Mouse (Mus musculus) urinary bladder, postnatal 10 days (tissue): Measurements from ENCODE around the gene Strn.

Source experiments
- DNase-seq: peaks from one replicate; pipeline ENCODE4 v3.0.0; 2022; ENCODE audit warnings: low spot score

The Strn gene

GRCm38 (mm10) chr17:78618164-78618693 is 118.8 kb downstream of the Strn start:
- DNase-seq: no peak

GRCm38 (mm10) chr17:78615096-78615495 is 121.9 kb downstream of the Strn start:
- DNase-seq: no peak

- no peak for DNase-seq
These were observed 122.5 kb downstream of the Strn start for GRCm38 (mm10) chr17:78614481-78614880.

- DNase-seq: no peak
These were observed 125.9 kb downstream of the Strn start for GRCm38 (mm10) chr17:78611117-78611516.

GRCm38 (mm10) chr17:78609191-78609855 is 127.7 kb downstream of the Strn start:
- no peak for DNase-seq

GRCm38 (mm10) chr17:78608716-78609115 is 128.3 kb downstream of the Strn start:
- no peak for DNase-seq

- DNase-seq: no peak
These were observed 128.8 kb downstream of the Strn start for GRCm38 (mm10) chr17:78608135-78608670.

GRCm38 (mm10) chr17:78604431-78604830 is 132.6 kb downstream of the Strn start:
- no peak for DNase-seq

- peak; percentile 28 for DNase-seq
These were observed 133.1 kb downstream of the Strn start for GRCm38 (mm10) chr17:78603872-78604271.

GRCm38 (mm10) chr17:78602316-78602715 is 134.7 kb downstream of the Strn start:
- DNase-seq: no peak

- no peak for DNase-seq
These were observed 135.4 kb downstream of the Strn start for GRCm38 (mm10) chr17:78601601-78602000.

- no peak for DNase-seq
These were observed 136.0 kb downstream of the Strn start for GRCm38 (mm10) chr17:78601042-78601441.
